Mouse (Mus musculus): ENCODE results near the gene Fam104a. TPM values are rescaled to one million over a fixed set of nuclear protein-coding genes. Genes with fewer than 3 reads are reported as not detected.
A peak's percentile ranks its signal among the peaks of the same experiment; 100 is the strongest.

The Fam104a gene
- polyA plus RNA-seq, 1 experiment = 22.8 TPM

GRCm38 (mm10) chr11:113614476-113614875 is 69.5 kb downstream of the Fam104a start:
- no peak overlapping the region for H3K27ac ChIP-seq (ENCODE audit: insufficient read depth, low read length)
- no peak overlapping the region for H3K4me3 ChIP-seq (ENCODE audit: low read depth, low read length)
- H3K4me1 ChIP-seq (ENCODE audit: control insufficient read depth, insufficient read depth, low read length) = no peaks in the 10 kb centered on the region
- no peaks in the 10 kb centered on the region for H3K27me3 ChIP-seq (ENCODE audit: control insufficient read depth, insufficient read depth, low read length, poor library complexity, severe bottlenecking)
- no peaks in the 10 kb centered on the region for H3K36me3 ChIP-seq (ENCODE audit: control insufficient read depth, insufficient read depth, low read length, poor library complexity, severe bottlenecking)
- TF ChIP-seq POLR2A (IDR thresholded peaks at IDR 0.05; ENCODE audit: insufficient read depth, low read length) (no peak), CTCF (IDR thresholded peaks at IDR 0.05; ENCODE audit: low read depth, low read length) (no peak), EP300 (IDR thresholded peaks at IDR 0.05; ENCODE audit: insufficient read depth, low read depth, low read length) (no peak)
- no peaks in the 10 kb centered on the region for H3K9me3 ChIP-seq (replicated peaks; ENCODE audit: control insufficient read depth, insufficient read depth, low read length, poor library complexity, severe bottlenecking)
- no peak overlapping the region for H3K9ac ChIP-seq (ENCODE audit: low read depth, poor library complexity, severe bottlenecking)

- no peak for TF ChIP-seq POLR2A (IDR thresholded peaks at IDR 0.05; ENCODE audit: insufficient read depth, low read length)
- peak; percentile 84 for TF ChIP-seq CTCF (IDR thresholded peaks at IDR 0.05; ENCODE audit: low read depth, low read length)
- H3K27me3 ChIP-seq (ENCODE audit: control insufficient read depth, insufficient read depth, low read length, poor library complexity, severe bottlenecking) = no peaks in the 10 kb centered on the region
- no peaks in the 10 kb centered on the region for H3K4me1 ChIP-seq (ENCODE audit: control insufficient read depth, insufficient read depth, low read length)
- H3K9me3 ChIP-seq (replicated peaks; ENCODE audit: control insufficient read depth, insufficient read depth, low read length, poor library complexity, severe bottlenecking) = no peaks in the 10 kb centered on the region
- no peaks in the 10 kb centered on the region for H3K36me3 ChIP-seq (ENCODE audit: control insufficient read depth, insufficient read depth, low read length, poor library complexity, severe bottlenecking)
- peak overlapping the region; percentile 51 for H3K9ac ChIP-seq (ENCODE audit: low read depth, poor library complexity, severe bottlenecking)
- no peak overlapping the region for H3K27ac ChIP-seq (ENCODE audit: insufficient read depth, low read length)
- peak overlapping the region; percentile 58 for H3K4me3 ChIP-seq (ENCODE audit: low read depth, low read length)
Observed at GRCm38 (mm10) chr11:113611664-113612611, 72.0 kb downstream of the Fam104a start.

Other genes with a start within 250 kb of the Fam104a start
- gene Sstr2, start 64.8 kb downstream of the Fam104a start, polyA plus RNA-seq (2011; ENCODE audit: insufficient read depth, insufficient read length, low read depth, missing spikeins) = 0.57 TPM in 1 of 2 replicates, not detected in the other
- gene Cog1, start 35.0 kb downstream of the Fam104a start, polyA plus RNA-seq (2011; ENCODE audit: insufficient read depth, insufficient read length, low read depth, missing spikeins) = 15.6 and 20.6 TPM in 2 replicates
- gene Slc39a11, start 34.1 kb downstream of the Fam104a start, polyA plus RNA-seq (2011; ENCODE audit: insufficient read depth, insufficient read length, low read depth, missing spikeins) = 7.4 and 13.5 TPM in 2 replicates
- gene D11Wsu47e, start 257 bp upstream of the Fam104a start, polyA plus RNA-seq (2011; ENCODE audit: insufficient read depth, insufficient read length, low read depth, missing spikeins) = 24.3 and 29.0 TPM in 2 replicates
- gene Cpsf4l, start 25.9 kb upstream of the Fam104a start, polyA plus RNA-seq (2011; ENCODE audit: insufficient read depth, insufficient read length, low read depth, missing spikeins) = 18.0 and 18.1 TPM in 2 replicates
- 29.4 and 32.4 TPM in 2 replicates for gene Cdc42ep4, start 67.7 kb upstream of the Fam104a start, polyA plus RNA-seq (2011; ENCODE audit: insufficient read depth, insufficient read length, low read depth, missing spikeins)